Mouse (Mus musculus) megakaryocyte, embryonic 14.5 days (primary cell): ENCODE measurements around the gene Osm.

ENCODE experiments used
- FLI1 ChIP-seq: IDR thresholded peaks from 2 replicates; pipeline ENCODE4 v1.6.1; 2012; ENCODE audit warnings: low read length, inconsistent platforms, mixed read lengths
- GATA1 ChIP-seq: IDR thresholded peaks from 3 replicates; pipeline ENCODE4 v1.6.1; 2012; ENCODE audit warnings: mixed read lengths, low read length, inconsistent platforms, borderline replicate concordance

DNA sequence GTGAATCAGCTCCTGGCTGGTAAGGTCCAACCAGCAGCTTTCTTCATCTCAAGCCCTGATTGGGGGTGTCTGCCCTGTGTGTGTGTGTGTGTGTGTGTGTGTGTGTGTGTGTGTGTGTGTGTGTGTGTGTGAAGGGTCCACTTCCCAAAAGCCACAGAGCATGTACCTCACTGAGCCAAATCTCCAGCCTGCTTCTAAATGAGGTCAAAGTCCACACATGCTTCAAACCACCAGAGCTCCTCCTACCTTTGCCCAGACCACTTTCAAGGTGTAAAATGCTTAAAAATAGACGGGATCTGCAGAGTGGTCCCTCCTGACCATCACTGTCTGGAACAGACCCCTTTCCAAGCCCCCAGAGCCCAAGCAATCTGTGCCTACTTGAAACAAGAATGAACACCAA, 27.1 kb downstream of the Osm start:
- TF ChIP-seq GATA1 (no peak), FLI1 (no peak)
